Mouse (Mus musculus): ENCODE results near the gene Obp2a. TPM values are rescaled to one million over a fixed set of nuclear protein-coding genes. Genes with fewer than 3 reads are reported as not detected.
A peak's percentile ranks its signal among the peaks of the same experiment; 100 is the strongest.
"Not testable (repeated sequence)": the region's sequence is repeated elsewhere in the genome, so short reads cannot be mapped to it uniquely, and the experiment has no call there.

Obp2a gene
- polyA plus RNA-seq, 1 experiment from 2014 or later = not detected

- Histone ChIP-seq H3K9ac (no peak overlapping the region), H3K27me3 (no peaks in the 10 kb centered on the region; the same call in 1 of the 2 replicates), H3K4me2 (replicated peaks) (no peak overlapping the region), H3K4me1 (no peaks in the 10 kb centered on the region), H3K9me3 (no peaks in the 10 kb centered on the region), H3K36me3 (no peaks in the 10 kb centered on the region), H3K4me3 (no peak overlapping the region), H3K27ac (no peak overlapping the region)
- no peak for ATAC-seq (ENCODE audit: insufficient number of reproducible peaks, insufficient read depth, low FRiP score, low TSS enrichment)
- 77% methylated on average over 6 of the region's 6 CpGs for WGBS
These were observed 20.3 kb upstream of the Obp2a start for GRCm38 (mm10) chr2:25679559-25679958.

GRCm38 (mm10) chr2:25682426-25682825 is 17.4 kb upstream of the Obp2a start, which contains the start of gene Lcn10:
Gene Lcn10 (plus strand): TSS chr2:25682726.
- Histone ChIP-seq H3K9ac (no peak within 1 kb of the TSS), H3K27ac (no peak within 1 kb of the TSS), H3K27me3 (no peaks in the 10 kb centered on the region; the same call in 1 of the 2 replicates), H3K9me3 (no peaks in the 10 kb centered on the region), H3K36me3 (no peaks in the 10 kb centered on the region), H3K4me3 (no peak within 1 kb of the TSS), H3K4me2 (replicated peaks) (no peak within 1 kb of the TSS), H3K4me1 (no peaks in the 10 kb centered on the region)
- WGBS = 70% methylated on average over 2 of the region's 2 CpGs
- no peak for ATAC-seq (ENCODE audit: insufficient number of reproducible peaks, insufficient read depth, low FRiP score, low TSS enrichment)

- no peak overlapping the region for H3K4me2 ChIP-seq (replicated peaks)
- WGBS = 43% methylated on average over 2 of the region's 4 CpGs
- no peaks in the 10 kb centered on the region for H3K9me3 ChIP-seq
- no peak for ATAC-seq (ENCODE audit: insufficient number of reproducible peaks, insufficient read depth, low FRiP score, low TSS enrichment)
- H3K4me3 ChIP-seq = no peak overlapping the region
- no peaks in the 10 kb centered on the region for H3K4me1 ChIP-seq
- H3K9ac ChIP-seq = no peak overlapping the region
- no peaks in the 10 kb centered on the region for H3K36me3 ChIP-seq
- no peak overlapping the region for H3K27ac ChIP-seq
- H3K27me3 ChIP-seq = no peaks in the 10 kb centered on the region; the same call in 1 of the 2 replicates
These were observed 12.9 kb upstream of the Obp2a start for GRCm38 (mm10) chr2:25686941-25687340.

GRCm38 (mm10) chr2:25694605-25695004 is 5.2 kb upstream of the Obp2a start:
- Histone ChIP-seq H3K9me3 (no peaks in the 10 kb centered on the region), H3K27ac (no peak overlapping the region), H3K9ac (no peak overlapping the region), H3K4me3 (no peak overlapping the region), H3K27me3 (no peaks in the 10 kb centered on the region), H3K4me1 (no peaks in the 10 kb centered on the region), H3K4me2 (replicated peaks) (no peak overlapping the region), H3K36me3 (no peaks in the 10 kb centered on the region)
- no peak for ATAC-seq (ENCODE audit: insufficient number of reproducible peaks, insufficient read depth, low FRiP score, low TSS enrichment)

GRCm38 (mm10) chr2:25696951-25697350 is 2.9 kb upstream of the Obp2a start:
- Histone ChIP-seq H3K9ac (no peak overlapping the region), H3K4me2 (replicated peaks) (no peak overlapping the region), H3K27me3 (no peaks in the 10 kb centered on the region), H3K36me3 (no peaks in the 10 kb centered on the region), H3K9me3 (no peaks in the 10 kb centered on the region), H3K27ac (no peak overlapping the region), H3K4me1 (no peaks in the 10 kb centered on the region), H3K4me3 (no peak overlapping the region)
- WGBS = 64% methylated on average over 4 of the region's 4 CpGs
- no peak for ATAC-seq (ENCODE audit: insufficient number of reproducible peaks, insufficient read depth, low FRiP score, low TSS enrichment)

- no peak overlapping the region for H3K9ac ChIP-seq
- H3K4me3 ChIP-seq = no peak overlapping the region
- WGBS = 81% methylated on average over 2 of the region's 2 CpGs
- no peaks in the 10 kb centered on the region for H3K9me3 ChIP-seq
- H3K4me2 ChIP-seq (replicated peaks) = no peak overlapping the region
- H3K27ac ChIP-seq = no peak overlapping the region
- ATAC-seq (ENCODE audit: insufficient number of reproducible peaks, insufficient read depth, low FRiP score, low TSS enrichment) = no peak
- no peaks in the 10 kb centered on the region for H3K27me3 ChIP-seq
- H3K36me3 ChIP-seq = no peaks in the 10 kb centered on the region
- no peaks in the 10 kb centered on the region for H3K4me1 ChIP-seq
These were observed 1.1 kb upstream of the Obp2a start for GRCm38 (mm10) chr2:25698696-25699095.

GRCm38 (mm10) chr2:25701001-25701400 is 1.2 kb downstream of the Obp2a start:
- Histone ChIP-seq H3K4me2 (replicated peaks) (no peak overlapping the region), H3K9me3 (no peaks in the 10 kb centered on the region), H3K36me3 (no peaks in the 10 kb centered on the region), H3K9ac (no peak overlapping the region), H3K27me3 (no peaks in the 10 kb centered on the region), H3K4me3 (no peak overlapping the region), H3K27ac (no peak overlapping the region), H3K4me1 (no peaks in the 10 kb centered on the region)
- ATAC-seq (ENCODE audit: insufficient number of reproducible peaks, insufficient read depth, low FRiP score, low TSS enrichment) = no peak
- WGBS = 79% methylated on average over 5 of the region's 5 CpGs

GRCm38 (mm10) chr2:25703706-25704105 is 3.9 kb downstream of the Obp2a start:
- 77% methylated on average over 4 of the region's 4 CpGs for WGBS
- Histone ChIP-seq H3K4me1 (peaks cover 9% of the 10 kb centered on the region; the same call in 1 of the 2 replicates), H3K9me3 (no peaks in the 10 kb centered on the region), H3K4me2 (replicated peaks) (no peak overlapping the region), H3K27ac (no peak overlapping the region), H3K9ac (no peak overlapping the region), H3K4me3 (no peak overlapping the region), H3K27me3 (no peaks in the 10 kb centered on the region), H3K36me3 (0 out of 2 replicates have a peak, but pooled peaks cover 3% of the 10 kb centered on the region)
- no peak for ATAC-seq (ENCODE audit: insufficient number of reproducible peaks, insufficient read depth, low FRiP score, low TSS enrichment)

- Histone ChIP-seq H3K27me3 (no peaks in the 10 kb centered on the region), H3K4me2 (replicated peaks) (peak within 1 kb of the TSS; percentile 90), H3K27ac (peak within 1 kb of the TSS; percentile 73; the same call in 1 of the 2 replicates), H3K4me1 (peaks cover 12% of the 10 kb centered on the region; the same call in 1 of the 2 replicates), H3K36me3 (0 out of 2 replicates have a peak, but pooled peaks cover 3% of the 10 kb centered on the region), H3K9me3 (no peaks in the 10 kb centered on the region), H3K4me3 (peak within 1 kb of the TSS; percentile 60), H3K9ac (peak within 1 kb of the TSS; percentile 73)
- ATAC-seq (ENCODE audit: insufficient number of reproducible peaks, insufficient read depth, low FRiP score, low TSS enrichment) = peak; percentile 88
- under 1% methylated on average over 78 of the region's 78 CpGs for WGBS
These were observed 7.0 kb downstream of the Obp2a start, which contains the start of gene Bmyc for GRCm38 (mm10) chr2:25706643-25707481. Gene Bmyc (plus strand): TSS chr2:25706739.

- Histone ChIP-seq H3K9me3 (no peaks in the 10 kb centered on the region), H3K9ac (no peak overlapping the region), H3K27me3 (no peaks in the 10 kb centered on the region), H3K4me1 (peaks cover 12% of the 10 kb centered on the region; the same call in 1 of the 2 replicates), H3K27ac (no peak overlapping the region), H3K4me3 (no peak overlapping the region), H3K36me3 (0 out of 2 replicates have a peak, but pooled peaks cover 3% of the 10 kb centered on the region), H3K4me2 (replicated peaks) (peak overlapping the region; percentile 17; the same call in 1 of the 2 replicates)
- 82% methylated on average over 2 of the region's 2 CpGs for WGBS
- ATAC-seq (ENCODE audit: insufficient number of reproducible peaks, insufficient read depth, low FRiP score, low TSS enrichment) = no peak; the same call in 1 of the 2 replicates
These were observed 8.3 kb downstream of the Obp2a start for GRCm38 (mm10) chr2:25708121-25708520.

- 80% methylated on average over 1 of the region's 1 CpGs for WGBS
- not testable (repeated sequence) for H3K9ac ChIP-seq; H3K36me3 ChIP-seq; H3K4me3 ChIP-seq; H3K9me3 ChIP-seq; H3K27ac ChIP-seq; ATAC-seq (ENCODE audit: insufficient number of reproducible peaks, insufficient read depth, low FRiP score, low TSS enrichment); H3K27me3 ChIP-seq; H3K4me2 ChIP-seq (replicated peaks)
- H3K4me1 ChIP-seq = peaks cover 12% of the 10 kb centered on the region; the same call in 1 of the 2 replicates
These were observed 9.2 kb downstream of the Obp2a start for GRCm38 (mm10) chr2:25709056-25709455.

GRCm38 (mm10) chr2:25709791-25710190 is 9.9 kb downstream of the Obp2a start:
- H3K36me3 ChIP-seq; H3K4me2 ChIP-seq (replicated peaks); H3K27ac ChIP-seq; H3K9ac ChIP-seq; H3K4me3 ChIP-seq; H3K27me3 ChIP-seq; ATAC-seq (ENCODE audit: insufficient number of reproducible peaks, insufficient read depth, low FRiP score, low TSS enrichment); H3K9me3 ChIP-seq: not testable (repeated sequence)
- H3K4me1 ChIP-seq = peaks cover 12% of the 10 kb centered on the region; the same call in 1 of the 2 replicates
- 78% methylated on average over 2 of the region's 2 CpGs for WGBS
